Mouse (Mus musculus) lung, embryonic 16.5 days (tissue): ENCODE measurements at regions not wholly inside any gene's neighbourhood (a gene's known extent, or its start where the extent isn't known, plus 50 kb on each side); places are given as distances from the start of the nearest gene placed in this dataset.

Experiments
- ATAC-seq: fragments of 200-750 bp; cut with Nextera tagmentation; 2 replicates; pipeline ENCODE4 v1.8.0; 2017; ENCODE audit warnings: low read depth, mild to moderate bottlenecking, moderate library complexity
- H3K27ac ChIP-seq: fragments of 300-500 bp; sonication (generic); 2 replicates; pipeline ENCODE4 v1.5.1; 2014; ENCODE audit warnings: mild to moderate bottlenecking, control low read depth, low read length
- H3K27me3 ChIP-seq: fragments of 300-500 bp; sonication (generic); 2 replicates; pipeline ENCODE4 v1.6.1; 2014; ENCODE audit warnings: low read depth, low read length, mixed read lengths; ENCODE audit not compliant: control insufficient read depth, insufficient read depth
- H3K36me3 ChIP-seq: fragments of 300-500 bp; sonication (generic); 2 replicates; pipeline ENCODE4 v1.6.1; 2014; ENCODE audit warnings: low read length; ENCODE audit not compliant: control insufficient read depth, insufficient read depth
- H3K4me1 ChIP-seq: fragments of 300-500 bp; sonication (generic); replicated peaks from 2 replicates; pipeline ENCODE4 v1.6.1; 2014; ENCODE audit warnings: low read length, mixed read lengths; ENCODE audit not compliant: control insufficient read depth, insufficient read depth
- H3K4me2 ChIP-seq: fragments of 300-500 bp; sonication (generic); 2 replicates; pipeline ENCODE4 v1.6.1; 2014; ENCODE audit warnings: low read depth, low read length, control low read depth
- H3K4me3 ChIP-seq: fragments of 300-500 bp; sonication (generic); 2 replicates; pipeline ENCODE4 v1.5.1; 2014; ENCODE audit warnings: mild to moderate bottlenecking, low read length, control low read depth
- H3K9ac ChIP-seq: fragments of 300-500 bp; sonication (generic); 2 replicates; pipeline ENCODE4 v1.6.1; 2014; ENCODE audit warnings: low read length, control low read depth
- H3K9me3 ChIP-seq: fragments of 300-500 bp; sonication (generic); 2 replicates; pipeline ENCODE4 v1.6.1; 2016; ENCODE audit warnings: low read length; ENCODE audit not compliant: control insufficient read depth
- WGBS: fragments of 180-500 bp; shearing (Covaris S2); extraction: QIAGEN DNeasy Blood & Tissue Kit; methylation state at CpG from one replicate; pipeline ENCODE4 v1.1.7; 2014; 5-methylcytosine and 5-hydroxymethylcytosine counted together

DNA sequence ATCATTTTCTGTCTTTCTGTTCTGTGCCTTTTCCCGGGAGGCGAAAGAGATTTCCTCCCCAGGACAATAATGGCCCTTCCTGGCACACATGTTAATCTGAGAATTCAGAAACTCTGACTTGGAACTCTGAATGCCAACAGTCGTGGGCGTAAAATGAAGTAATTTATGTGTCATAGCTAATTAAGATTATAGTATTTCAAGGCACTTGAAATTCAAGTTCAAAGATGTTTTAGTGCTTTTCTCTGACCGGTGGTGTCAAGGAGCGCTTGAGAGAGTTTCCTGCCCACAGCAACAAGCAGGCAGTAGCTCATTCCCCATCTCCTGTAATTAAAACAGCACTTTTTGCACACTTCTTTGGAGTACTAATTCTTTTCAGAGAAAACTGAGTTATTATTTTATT lies 1465.9 kb downstream of the 4930444P10Rik start:
- no peak for ATAC-seq
- no peaks in the 10 kb centered on the region for H3K36me3 ChIP-seq
- no peaks in the 10 kb centered on the region for H3K27me3 ChIP-seq
- WGBS, result 59% methylated on average over 6 of the region's 6 CpGs
- no peak overlapping the region for H3K27ac ChIP-seq
- H3K4me2 ChIP-seq, result no peak overlapping the region
- H3K9ac ChIP-seq, result no peak overlapping the region
- H3K4me1 ChIP-seq, result no peaks in the 10 kb centered on the region
- H3K9me3 ChIP-seq, result no peaks in the 10 kb centered on the region
- no peak overlapping the region for H3K4me3 ChIP-seq

DNA sequence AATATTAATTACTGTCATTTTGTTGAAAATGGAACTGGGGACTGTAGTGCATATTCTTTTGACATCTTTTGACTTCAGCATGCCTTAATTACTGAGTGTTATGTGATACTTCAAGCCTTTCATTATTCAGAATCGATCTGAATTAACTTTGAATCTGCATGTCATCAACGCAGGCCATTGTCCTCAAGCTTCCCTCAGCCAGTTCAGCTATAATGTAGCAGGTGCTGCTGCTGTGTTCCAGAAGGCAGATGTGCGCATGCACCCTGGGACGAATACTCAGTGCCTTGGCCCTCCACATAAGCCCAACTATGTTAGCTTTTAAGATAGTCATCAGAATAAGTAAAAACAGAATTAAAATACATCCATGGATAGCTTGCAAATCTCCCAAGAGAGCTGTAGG lies 1466.4 kb downstream of the 4930444P10Rik start:
- Histone ChIP-seq H3K9ac (no peak overlapping the region), H3K27ac (no peak overlapping the region)
- no peak for ATAC-seq

DNA sequence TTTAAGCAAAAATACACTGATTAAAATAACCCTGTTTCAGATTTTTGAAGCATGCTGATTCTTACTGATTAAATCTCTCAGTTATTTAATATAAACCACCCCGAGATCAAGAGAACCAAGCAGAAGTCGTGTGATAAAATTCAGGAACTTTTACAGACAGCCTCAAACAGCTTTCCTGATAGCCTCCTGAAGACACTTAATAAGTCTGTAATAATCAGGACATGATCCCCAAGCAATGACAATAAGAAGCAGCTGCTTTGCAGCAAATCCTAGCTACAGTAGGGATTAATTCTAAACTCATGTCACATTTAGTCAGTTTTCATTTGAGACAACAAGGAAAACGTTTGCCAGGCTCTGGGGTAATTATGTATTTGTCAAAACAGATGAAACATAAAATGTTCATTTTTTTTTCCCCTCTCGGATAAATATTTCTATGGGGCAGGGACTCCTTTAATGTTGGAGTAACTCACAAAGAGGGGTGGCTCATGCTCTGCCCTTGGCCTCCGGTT lies 1472.1 kb downstream of the 4930444P10Rik start:
- H3K36me3 ChIP-seq, result no peaks in the 10 kb centered on the region
- ATAC-seq, result no peak
- H3K9me3 ChIP-seq, result no peaks in the 10 kb centered on the region
- no peak overlapping the region for H3K4me3 ChIP-seq
- H3K4me1 ChIP-seq, result no peaks in the 10 kb centered on the region
- H3K9ac ChIP-seq, result no peak overlapping the region
- no peak overlapping the region for H3K27ac ChIP-seq
- no peaks in the 10 kb centered on the region for H3K27me3 ChIP-seq
- WGBS, result 41% methylated on average over 5 of the region's 5 CpGs
- H3K4me2 ChIP-seq, result no peak overlapping the region

More for the DNA sequence above, 1466.4 kb downstream of the 4930444P10Rik start:
- Histone ChIP-seq H3K36me3 (no peaks in the 10 kb centered on the region), H3K4me1 (no peaks in the 10 kb centered on the region), H3K4me3 (no peak overlapping the region), H3K27me3 (no peaks in the 10 kb centered on the region), H3K4me2 (no peak overlapping the region), H3K9me3 (no peaks in the 10 kb centered on the region)
- WGBS, result 75% methylated on average over 4 of the region's 4 CpGs

DNA sequence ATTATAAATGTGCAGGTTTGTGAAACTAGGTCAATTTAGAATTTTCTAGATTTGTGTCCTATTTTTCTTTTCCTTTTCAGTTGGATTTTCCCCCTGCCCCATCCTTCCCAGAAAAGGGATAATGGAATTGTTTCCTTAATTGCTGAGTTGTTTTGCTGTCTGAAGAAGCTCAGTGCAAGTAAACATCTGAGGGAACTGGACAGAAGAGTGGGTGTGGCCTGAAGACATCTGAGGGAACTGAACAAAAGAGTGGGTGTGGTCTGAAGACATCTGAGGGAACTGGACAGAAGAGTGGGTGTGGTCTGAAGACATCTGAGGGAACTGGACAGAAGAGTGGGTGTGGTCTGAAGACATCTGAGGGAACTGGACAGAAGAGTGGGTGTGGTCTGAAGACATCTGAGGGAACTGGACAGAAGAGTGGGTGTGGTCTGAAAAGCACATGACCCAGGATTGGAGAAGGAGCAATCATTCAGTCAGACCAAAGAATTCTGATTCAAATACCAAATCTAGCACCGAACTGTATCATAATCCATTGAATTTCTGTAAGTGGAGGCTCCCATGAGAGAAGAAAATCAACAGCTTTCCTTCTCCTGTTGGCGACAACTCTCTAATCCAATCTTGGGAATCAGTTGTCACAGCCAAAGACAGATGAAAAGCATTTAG lies 1479.8 kb downstream of the 4930444P10Rik start:
- 93% methylated on average over 2 of the region's 2 CpGs for WGBS
- H3K9me3 ChIP-seq, result no peaks in the 10 kb centered on the region
- ATAC-seq, result no peak

DNA sequence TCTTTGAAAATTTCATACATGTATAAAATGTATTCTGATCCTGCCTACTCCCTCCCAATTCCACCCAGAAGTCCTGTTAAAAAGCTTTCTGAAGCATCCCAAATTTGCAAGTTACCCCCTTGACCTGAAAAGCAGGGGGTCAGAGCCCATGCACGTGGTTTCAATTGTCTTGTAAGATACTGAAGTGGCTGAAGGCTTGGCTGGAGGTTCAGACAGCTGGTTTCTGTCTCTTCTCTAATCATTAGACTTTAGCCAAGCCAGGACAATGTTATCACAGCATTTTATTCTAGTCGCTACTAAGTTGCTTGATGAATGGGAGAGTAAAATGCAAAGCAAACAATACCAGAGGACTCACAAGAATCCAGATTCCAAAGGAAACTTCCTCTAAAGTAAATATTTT lies 1484.1 kb downstream of the 4930444P10Rik start:
- Histone ChIP-seq H3K4me2 (no peak overlapping the region), H3K9me3 (no peaks in the 10 kb centered on the region), H3K27me3 (no peaks in the 10 kb centered on the region), H3K27ac (no peak overlapping the region), H3K4me1 (no peaks in the 10 kb centered on the region), H3K9ac (no peak overlapping the region), H3K4me3 (no peak overlapping the region), H3K36me3 (no peaks in the 10 kb centered on the region)
- peak; percentile 83 for ATAC-seq
- WGBS, result 9% methylated on average over 2 of the region's 2 CpGs

More for the DNA sequence above, 1479.8 kb downstream of the 4930444P10Rik start:
- Histone ChIP-seq H3K4me2 (no peak overlapping the region), H3K27ac (no peak overlapping the region), H3K4me3 (no peak overlapping the region), H3K4me1 (no peaks in the 10 kb centered on the region), H3K27me3 (no peaks in the 10 kb centered on the region), H3K9ac (no peak overlapping the region), H3K36me3 (no peaks in the 10 kb centered on the region)

DNA sequence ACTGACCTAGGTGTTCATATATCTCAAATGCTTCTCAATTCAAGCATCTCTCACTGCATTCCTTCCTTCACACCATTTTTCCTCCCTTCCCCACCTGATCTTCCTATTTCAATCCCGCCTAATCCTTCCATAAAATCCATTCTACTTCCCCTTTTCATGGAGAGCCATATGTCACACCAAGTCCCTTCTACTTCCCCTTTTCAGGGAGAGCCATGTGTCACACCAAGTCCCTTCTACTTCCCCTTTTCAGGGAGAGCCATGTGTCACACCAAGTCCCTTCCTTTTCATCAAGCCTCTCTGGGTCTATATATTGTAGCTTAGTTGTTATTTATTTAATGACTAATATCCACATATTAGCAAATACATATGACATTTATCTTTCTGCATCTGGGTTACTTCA lies 1497.2 kb downstream of the 4930444P10Rik start:
- no peak for ATAC-seq
- no peaks in the 10 kb centered on the region for H3K27me3 ChIP-seq
- no peaks in the 10 kb centered on the region for H3K4me1 ChIP-seq
- no peak overlapping the region for H3K27ac ChIP-seq
- no peaks in the 10 kb centered on the region for H3K36me3 ChIP-seq
- H3K9me3 ChIP-seq, result no peaks in the 10 kb centered on the region
- H3K9ac ChIP-seq, result no peak overlapping the region
- WGBS, result 74% methylated on average over 1 of the region's 1 CpGs
- H3K4me2 ChIP-seq, result no peak overlapping the region
- no peak overlapping the region for H3K4me3 ChIP-seq

DNA sequence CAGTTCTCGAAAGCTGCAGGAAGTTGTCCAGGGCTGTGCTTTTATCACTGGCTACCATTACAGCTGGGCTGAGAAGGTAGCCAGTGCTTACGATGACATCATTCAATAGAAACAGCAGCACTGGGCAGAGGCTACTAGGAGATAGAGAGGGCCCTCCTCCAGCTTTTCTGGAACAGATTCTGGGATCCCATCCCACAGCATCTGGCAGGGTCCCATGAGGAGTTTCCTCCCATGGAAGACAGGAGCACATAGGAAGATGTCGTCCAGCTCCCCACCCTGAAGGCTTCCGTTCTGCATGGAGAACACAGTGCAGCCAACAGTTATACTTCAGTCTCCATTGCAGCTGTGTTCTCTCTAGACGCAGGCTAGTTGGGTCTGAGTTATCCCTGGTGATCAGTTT lies 1503.2 kb downstream of the 4930444P10Rik start:
- 82% methylated on average over 5 of the region's 5 CpGs for WGBS
- Histone ChIP-seq H3K9me3 (no peaks in the 10 kb centered on the region), H3K4me3 (no peak overlapping the region), H3K4me2 (no peak overlapping the region), H3K36me3 (no peaks in the 10 kb centered on the region), H3K4me1 (no peaks in the 10 kb centered on the region), H3K27ac (no peak overlapping the region), H3K9ac (no peak overlapping the region), H3K27me3 (no peaks in the 10 kb centered on the region)
- no peak for ATAC-seq

DNA sequence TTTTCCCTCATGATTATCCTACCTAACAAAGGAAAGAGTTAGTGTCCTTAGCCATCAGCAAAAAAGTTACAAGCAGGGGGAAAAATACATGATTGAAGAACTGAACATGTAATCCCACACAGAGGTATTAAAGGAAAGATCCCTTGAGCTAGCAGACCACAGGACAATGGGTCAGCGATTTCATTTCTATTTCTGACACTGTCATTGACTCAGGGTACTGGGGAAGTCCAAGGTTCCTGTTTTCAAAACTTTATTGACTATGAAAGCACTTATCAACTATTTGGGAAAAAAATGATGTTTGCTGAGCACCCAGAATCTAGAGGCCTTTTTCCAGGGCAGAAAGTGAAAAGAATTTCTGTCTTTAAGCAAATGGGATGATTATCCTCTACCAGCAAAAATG lies 1513.7 kb downstream of the 4930444P10Rik start:
- Histone ChIP-seq H3K4me3 (no peak overlapping the region), H3K9ac (no peak overlapping the region), H3K4me1 (no peaks in the 10 kb centered on the region), H3K27me3 (no peaks in the 10 kb centered on the region), H3K27ac (no peak overlapping the region), H3K4me2 (no peak overlapping the region), H3K9me3 (no peaks in the 10 kb centered on the region), H3K36me3 (no peaks in the 10 kb centered on the region)
- WGBS, result 76% methylated on average over 1 of the region's 1 CpGs
- ATAC-seq, result no peak

DNA sequence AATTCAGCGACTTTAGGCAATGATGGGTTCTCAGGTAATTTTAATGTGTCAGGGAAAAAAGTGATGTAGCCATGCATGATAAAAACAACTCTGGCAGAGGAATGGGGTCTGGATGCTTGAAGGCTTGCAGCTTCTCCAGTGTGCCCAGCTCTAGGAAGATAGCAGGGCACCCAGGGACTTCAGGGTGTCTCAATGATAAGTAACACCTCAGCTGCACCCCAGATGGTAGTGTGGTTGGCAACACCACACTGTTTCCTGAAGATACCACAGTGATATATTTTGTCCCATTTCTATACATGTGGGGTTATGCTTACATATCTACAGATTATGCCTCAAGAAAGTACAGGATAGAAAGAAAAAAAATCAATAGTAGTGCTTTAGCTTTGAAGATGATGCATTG lies 1516.9 kb downstream of the 4930444P10Rik start:
- Histone ChIP-seq H3K9me3 (no peaks in the 10 kb centered on the region), H3K4me2 (no peak overlapping the region), H3K4me3 (no peak overlapping the region), H3K27ac (no peak overlapping the region), H3K4me1 (no peaks in the 10 kb centered on the region), H3K27me3 (no peaks in the 10 kb centered on the region), H3K36me3 (no peaks in the 10 kb centered on the region), H3K9ac (no peak overlapping the region)
- WGBS, result 78% methylated on average over 1 of the region's 1 CpGs
- ATAC-seq, result no peak
